Mouse (Mus musculus) left cerebral cortex, adult 9 months (tissue): Measurements from ENCODE around the gene Vps25.

ENCODE experiments used
- DNase-seq, 2 experiments: peaks; one replicate each; pipeline ENCODE4 v3.0.0; 2022; ENCODE audit warnings: low spot score in 2 of 2

The Vps25 gene

DNA sequence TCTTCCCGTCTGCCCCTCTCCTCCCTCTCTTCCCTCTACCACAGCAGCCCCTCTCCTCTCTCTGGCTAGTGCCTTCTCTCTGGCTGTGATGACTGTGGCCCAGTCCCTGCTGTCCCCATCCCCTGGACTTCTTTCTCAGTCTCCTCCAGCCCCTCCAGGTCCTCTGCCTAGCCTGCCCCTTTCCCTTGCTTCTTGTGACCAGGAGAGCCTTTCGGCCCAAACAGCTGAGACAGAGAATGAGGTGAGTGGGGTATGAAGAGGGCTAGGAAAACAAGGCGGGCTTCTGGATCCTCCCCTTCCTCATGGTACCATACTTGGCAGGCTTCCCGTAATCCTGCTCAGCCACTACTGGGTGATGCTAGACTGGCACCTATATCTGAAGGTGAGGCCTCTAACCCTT lies 21.8 kb downstream of the Vps25 start:
- no peak for DNase-seq

DNA sequence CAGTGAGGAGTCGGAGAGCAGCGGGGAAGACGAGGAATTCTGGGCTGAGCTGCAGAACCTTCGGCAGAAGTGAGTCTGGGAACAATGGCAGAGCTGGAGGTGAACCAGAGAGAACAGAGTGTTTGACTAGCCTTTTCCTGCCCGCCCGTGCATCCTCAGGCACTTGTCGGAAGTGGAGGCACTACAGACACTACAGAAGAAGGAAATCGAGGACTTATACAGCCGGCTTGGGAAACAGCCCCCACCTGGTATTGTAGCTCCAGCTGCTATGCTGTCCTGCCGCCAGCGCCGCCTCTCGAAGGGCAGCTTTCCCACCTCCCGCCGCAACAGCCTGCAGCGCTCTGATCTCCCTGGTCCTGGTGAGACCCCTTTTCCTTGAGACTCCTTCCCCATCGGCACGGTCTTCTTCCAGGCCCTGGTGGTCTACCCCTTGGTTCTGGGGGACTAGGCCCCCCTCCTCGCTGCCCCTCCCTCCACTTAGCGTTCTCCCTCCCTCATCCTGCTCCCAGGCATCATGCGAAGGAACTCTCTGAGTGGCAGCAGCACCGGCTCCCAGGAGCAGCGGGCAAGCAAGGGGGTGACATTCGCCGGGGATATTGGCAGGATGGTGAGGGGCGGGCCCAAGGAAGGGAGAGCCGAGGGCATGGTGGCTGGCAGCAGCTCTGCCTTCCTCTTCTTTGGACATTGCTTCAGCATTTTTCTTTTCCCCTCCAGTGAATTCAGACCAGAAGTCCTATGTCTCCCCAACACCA lies 23.0 kb downstream of the Vps25 start:
- no peak for DNase-seq

DNA sequence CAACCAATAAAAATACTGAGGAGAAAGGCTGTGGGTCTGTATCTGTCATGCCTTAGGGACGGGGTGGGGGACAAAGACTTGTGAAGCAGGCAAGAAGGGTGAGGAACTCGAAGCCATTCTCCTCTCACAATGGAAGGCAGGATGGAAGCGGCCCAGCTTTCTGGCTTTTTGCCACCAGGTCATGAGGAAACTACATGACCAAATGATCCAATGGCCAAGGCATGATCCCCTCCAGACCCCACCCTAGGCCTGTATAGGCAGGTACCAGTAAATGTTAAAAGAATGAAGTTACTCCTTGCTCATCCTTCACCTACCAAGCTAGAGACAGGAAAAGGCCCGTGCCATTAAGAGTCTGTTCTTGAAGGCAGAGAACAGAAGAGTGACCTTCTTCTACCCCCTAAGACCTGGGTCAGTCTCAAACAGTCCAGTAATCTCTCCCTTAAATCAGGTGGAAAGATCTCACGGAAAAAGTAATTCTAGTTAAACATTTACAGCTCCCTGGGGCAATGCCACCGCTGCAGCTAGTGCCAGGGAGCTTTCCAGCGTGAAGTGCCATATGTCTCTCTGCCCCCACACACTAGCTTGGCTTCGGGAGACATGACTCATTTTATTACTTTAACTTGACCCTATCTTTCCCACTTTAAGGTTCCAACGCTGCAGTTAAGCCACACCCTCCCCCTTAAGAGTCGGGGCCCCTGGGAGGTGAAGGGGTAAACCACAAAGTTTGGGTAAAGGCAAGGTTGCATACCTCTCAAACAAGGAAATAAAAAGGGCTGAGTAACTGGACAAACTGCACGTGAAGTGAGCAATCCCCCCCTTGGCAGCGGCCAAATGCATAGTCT lies 24.1 kb downstream of the Vps25 start:
- no peak for DNase-seq

DNA sequence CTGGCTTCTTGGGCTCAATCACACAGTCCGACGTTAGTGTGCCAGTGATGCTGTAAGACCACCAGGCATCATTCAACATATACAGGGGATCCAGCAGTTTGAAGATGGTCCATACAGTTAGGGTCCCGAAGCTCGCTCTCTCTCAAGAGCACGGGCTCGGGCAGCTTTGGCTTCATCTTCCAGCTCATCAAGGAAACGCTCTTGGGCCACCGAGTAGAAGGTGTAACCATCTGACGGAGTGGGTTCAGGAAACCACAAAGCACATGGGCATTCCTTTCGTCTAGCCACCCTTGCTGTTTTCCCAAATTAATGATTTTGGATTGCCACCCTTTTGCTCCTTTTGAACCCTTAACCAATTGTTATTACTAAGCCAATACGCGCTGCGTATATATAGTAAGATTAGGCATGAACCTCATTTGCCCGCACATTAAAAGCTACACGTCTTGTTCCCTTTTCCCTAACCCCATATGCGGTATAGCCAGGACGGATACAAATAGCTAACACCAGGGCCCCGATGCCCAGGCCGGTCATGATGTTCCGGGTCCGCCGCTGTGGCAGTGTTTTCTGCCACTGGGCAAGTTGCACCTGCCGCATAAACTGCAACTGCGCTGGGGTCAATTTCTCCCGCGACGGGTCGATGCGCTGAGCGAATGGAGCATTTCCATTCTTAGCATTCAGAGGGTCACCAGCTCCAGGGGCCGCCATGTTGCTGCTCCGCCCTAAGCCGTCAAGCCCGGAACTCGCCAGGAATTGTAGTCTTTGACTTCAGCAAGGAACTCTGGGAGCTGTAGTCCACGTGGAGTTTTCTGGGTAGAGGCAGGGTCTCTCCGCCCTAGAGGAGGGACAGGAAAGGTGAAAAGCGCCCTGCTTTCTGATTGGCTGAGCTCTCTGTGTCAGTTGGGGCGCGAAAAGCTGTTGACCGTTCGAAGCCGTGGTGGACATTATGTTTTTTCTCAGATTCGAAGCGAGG lies 25.0 kb downstream of the Vps25 start, which contains the start of the genes Cntd1 and Coa3:
Cntd1 (plus strand) TSS at position 790 of the 970 bp plus-strand sequence.
Coa3 (minus strand) TSS at position 892 of the 970 bp plus-strand sequence.
- DNase-seq = peak; percentile 69 to 86

DNA sequence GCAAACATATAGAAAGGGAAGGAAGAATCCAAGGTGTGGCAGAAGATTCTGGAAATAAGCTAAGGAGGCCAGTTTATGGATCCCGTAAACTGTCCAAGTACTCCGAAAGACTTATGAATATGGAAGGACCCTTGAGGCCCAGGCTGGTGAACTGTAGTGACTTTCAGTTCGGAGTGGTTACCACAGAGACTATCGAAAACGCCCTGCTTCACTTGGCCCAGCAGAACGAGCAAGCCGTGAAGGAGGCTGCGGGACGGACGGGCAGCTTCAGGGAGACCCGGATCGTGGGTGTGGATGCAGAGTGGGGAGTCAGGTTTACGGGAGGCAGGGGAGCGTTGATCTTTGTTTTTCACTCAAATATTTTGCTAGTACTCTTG lies 25.7 kb downstream of the Vps25 start:
- DNase-seq = no peak

DNA sequence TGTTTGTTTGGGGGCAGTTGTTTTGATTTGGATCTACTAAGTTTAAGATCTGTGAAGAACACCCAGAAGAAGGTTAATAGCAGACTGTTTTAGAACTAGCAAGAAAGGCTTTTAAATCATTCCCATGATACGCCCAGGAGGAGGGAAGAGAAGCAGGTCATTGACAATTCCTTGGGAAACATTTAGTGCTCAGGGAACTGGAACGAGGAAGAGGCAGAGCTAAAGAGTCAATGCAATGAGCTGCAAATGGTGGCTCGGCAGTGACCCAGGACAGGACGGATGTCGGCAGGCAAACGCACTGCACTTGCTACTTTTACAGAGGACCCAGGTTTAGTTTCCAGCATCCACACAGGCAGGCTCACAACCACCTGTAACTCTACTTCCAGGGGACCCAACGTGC lies 27.3 kb downstream of the Vps25 start:
- DNase-seq = no peak

DNA sequence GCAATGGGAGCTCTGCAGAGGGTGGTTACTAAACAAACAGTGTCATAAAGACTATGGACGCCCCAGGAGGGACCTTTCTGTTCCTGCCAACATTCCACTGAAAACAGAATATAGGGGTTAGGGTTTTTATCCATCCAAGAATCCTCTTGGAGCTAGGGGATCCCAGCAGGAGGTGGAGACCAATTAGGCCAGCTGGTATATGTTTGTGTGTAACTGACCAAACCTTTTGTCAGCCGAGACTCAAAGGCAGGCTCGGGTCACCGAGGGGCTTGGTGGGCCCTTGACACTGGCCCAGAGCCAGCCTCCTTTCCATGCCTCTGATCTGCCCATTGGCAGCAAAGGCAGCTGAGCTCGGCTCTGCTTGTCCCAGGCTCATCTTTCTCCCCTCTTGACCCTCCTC lies 29.4 kb downstream of the Vps25 start:
- no peak for DNase-seq

DNA sequence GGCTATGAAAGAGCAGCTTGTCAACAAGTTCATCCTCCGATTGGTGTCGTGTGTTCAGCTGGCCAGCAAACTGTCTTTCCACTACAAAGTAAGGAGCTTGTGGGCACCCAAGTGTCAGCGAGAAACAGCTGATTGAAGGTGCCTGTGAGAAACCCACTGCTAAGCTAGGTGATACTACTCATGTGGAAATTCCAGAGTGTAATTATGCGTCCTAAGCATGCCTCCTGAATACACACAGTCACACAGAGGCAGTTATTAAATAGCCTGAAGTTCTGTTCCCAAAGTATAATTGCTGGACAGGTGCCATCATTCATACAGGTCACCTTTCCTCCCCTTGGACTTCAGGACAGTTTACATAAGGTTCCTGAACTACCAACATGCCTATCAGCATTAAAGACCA lies 30.3 kb downstream of the Vps25 start:
- DNase-seq = no peak

DNA sequence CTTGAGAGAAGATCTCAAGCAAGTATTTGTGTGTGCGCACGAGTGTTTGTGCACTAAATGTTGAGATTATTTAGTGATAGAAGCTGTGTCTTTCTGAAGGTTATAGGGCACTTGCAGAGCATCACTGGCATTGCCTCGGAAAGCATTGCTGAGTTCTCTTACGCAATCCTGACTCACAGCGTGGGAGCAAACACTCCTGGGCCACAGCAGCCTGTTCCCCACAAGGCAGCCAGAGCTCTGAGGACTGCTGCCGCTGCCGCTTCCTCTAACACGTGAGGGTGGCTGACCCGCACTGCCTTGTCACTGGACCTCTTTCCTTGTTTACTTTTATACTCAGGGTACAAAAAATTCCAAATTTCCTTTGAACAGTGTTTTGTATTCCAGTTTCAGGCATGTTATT lies 33.8 kb downstream of the Vps25 start:
- DNase-seq = peak in 1 of 2 experiments; percentile 22

DNA sequence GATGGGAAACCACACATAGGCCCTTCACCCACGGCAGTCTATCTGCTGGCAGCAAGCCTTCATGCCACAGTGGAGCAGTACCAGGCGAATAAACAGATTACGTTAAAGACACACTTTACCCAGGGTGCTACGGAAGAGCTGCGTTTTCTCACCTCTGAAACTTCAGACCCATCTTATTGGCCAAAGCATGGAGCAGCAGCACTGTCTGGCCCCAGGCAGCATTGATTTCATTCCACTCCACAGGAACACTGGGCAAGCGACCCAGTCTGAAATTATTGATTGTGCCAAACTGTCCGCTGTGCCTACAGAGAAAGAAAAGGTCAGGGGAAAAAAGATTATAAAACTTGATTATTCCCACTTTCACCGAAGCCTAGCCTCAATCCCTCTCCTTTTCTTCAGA lies 37.7 kb downstream of the Vps25 start:
- DNase-seq = no peak

DNA sequence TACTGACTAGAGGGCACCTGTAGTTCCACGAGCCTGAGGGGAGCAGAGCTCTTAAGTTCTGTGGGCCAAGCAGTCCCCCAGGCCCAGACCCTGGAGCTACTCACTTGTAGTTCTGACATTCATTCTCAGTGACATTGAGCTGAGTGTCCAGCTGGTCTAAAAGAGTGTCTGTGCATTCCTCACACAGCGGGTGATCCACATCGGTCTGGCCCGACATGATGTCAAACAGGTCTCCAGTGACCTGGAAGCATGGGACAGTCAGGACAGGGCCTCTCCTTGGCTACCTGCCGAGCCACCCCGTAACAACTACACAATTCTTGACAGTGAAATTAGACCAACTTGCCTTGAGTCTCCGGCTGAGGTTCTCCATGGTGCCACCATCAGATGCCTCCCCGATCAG lies 41.7 kb downstream of the Vps25 start:
- no peak for DNase-seq

DNA sequence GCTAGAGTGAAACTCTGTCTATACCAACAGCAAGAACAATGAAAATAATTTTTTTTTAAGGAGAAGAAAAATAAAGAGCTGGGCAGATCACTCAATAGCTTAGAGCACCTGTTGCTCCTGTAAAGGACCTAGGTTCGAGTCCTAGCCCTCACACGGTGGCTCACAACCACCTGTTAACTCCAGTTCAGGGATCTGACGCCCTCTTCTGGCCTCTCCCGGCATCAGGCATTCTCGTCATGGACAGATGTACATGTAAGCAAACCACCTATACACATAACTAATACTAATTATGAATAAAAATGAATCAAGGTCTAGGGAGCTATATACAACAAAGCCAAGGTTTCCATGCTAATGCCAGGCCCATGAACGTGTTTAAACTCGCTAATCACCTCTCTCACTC lies 47.4 kb downstream of the Vps25 start:
- no peak for DNase-seq

DNA sequence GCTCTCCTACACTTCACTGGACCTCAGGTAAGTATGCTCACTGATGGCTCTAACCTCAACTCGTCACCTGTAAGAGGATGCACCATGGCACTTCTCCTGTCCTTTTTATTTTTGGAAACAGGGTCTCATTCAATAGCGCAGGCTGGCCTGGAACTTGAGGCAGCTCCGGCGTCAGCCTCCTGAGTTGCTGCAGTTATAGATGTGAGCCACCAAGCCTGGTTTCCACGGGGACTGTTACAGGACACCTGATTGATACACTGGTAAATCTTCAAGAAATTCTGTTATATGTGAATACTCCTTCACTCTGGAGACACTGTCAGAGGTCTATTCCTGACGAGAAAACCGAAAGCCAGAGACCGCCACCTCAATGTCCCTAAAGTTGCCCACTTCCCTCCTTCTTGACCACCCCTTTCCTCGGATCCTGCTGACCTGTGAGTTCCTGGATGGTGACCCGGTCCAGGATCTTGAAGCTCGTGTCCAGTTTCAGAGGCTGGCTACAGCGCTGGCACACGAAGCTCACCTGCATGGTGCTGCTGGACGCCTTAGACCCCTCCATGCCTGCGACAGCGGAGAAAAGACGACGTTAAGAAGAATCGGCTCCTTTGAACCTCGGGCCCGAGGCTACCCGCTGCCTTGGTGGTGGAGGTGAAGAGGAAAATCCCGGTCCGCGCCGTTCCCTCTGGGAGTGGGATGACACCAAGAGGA lies 47.9 kb downstream of the Vps25 start:
- no peak for DNase-seq

DNA sequence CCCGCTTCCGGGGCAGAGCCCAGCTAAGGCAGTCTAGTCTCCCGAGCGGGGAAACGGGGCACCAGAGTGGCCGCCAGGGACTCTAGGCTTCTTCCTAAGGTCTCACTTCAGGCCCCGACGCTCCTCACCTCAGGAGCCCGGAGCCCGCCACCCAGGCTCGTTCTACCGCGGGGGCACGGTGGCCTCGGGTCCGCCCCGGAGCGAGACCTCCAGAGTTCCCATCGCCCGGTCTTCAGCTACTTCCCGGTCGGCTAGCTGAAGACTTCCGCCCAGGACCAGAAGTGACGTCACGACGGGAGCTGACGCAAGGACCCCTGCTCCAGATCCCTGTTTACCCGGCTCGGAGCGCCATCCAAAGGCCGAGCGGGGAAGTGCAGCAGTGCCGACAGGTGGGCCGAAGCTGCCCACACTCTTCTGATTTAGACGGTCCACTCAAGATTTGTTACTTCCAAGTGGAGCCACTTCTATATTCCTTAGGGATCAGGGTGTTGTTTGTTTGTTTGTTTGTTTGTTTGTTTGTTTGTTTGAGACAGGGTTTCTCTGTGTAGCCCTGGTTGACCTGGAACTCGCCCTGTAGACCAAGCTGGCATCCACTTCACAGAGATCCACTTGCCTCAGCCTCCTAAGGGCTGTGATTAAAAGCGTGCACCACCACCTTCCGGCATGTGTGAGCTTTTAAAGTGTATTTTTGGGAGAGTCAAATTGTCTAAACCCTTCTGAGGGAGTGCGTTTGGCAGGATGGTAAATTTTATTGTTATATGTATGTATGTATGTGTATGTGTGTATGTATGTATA lies 48.7 kb downstream of the Vps25 start, which contains the start of gene Becn1:
Becn1 (minus strand) TSS at position 283 of the 795 bp plus-strand sequence.
- peak; percentile 77 to 96 for DNase-seq

DNA sequence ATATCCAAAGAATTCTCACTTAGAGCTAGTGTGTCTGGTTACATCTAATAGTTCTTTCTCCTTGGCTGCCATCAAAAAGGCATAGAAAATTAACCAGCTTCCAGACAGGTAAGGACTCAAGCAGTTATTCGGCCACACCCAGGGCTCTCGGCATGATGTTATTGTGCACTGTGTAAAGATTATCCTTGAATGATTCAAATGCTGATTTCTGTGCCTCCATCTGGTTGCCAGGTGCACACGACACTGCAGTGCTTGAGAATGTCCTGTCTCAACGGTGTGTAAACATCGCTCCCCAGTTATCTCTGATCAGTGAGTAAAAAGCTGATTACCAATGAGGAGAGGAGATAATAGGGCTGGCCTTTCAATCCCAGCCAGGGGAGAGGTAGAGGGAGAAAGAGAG lies 54.2 kb downstream of the Vps25 start:
- no peak for DNase-seq
